Mouse (Mus musculus) myocyte (in vitro differentiated cells): Measurements from ENCODE around the gene Mtmr4.

ENCODE experiments used
- CEBPB ChIP-seq: IDR thresholded peaks from 2 replicates; pipeline ENCODE4 v1.6.1; 2011; ENCODE audit warnings: mild to moderate bottlenecking, moderate library complexity; ENCODE audit not compliant: poor library complexity, insufficient read depth, severe bottlenecking
- E2F4 ChIP-seq: IDR thresholded peaks from one replicate; pipeline ENCODE4 v1.6.1; 2011; ENCODE audit warnings: mild to moderate bottlenecking, control low read depth, moderate library complexity; ENCODE audit not compliant: insufficient read depth
- MAX ChIP-seq: IDR thresholded peaks from one replicate; pipeline ENCODE4 v1.6.1; 2011; ENCODE audit warnings: low read depth, mild to moderate bottlenecking, control low read depth
- MYOD1 ChIP-seq, 3 experiments: IDR thresholded peaks; one replicate each; pipeline ENCODE4 v1.6.1; 2011; ENCODE audit warnings: control low read depth in 2 of 3, low read depth in 2 of 3, mild to moderate bottlenecking in 2 of 3, moderate library complexity in 1 of 3; ENCODE audit not compliant: insufficient read length in 2 of 3, control insufficient read depth in 1 of 3
- MYOG ChIP-seq, 3 experiments: IDR thresholded peaks; one replicate each; pipeline ENCODE4 v1.6.1; 2011; ENCODE audit warnings: control low read depth in 2 of 3, low read depth in 2 of 3, mild to moderate bottlenecking in 2 of 3; ENCODE audit not compliant: insufficient read length in 2 of 3, control insufficient read depth in 1 of 3, insufficient read depth in 1 of 3
- POLR2A ChIP-seq: IDR thresholded peaks from one replicate; pipeline ENCODE4 v1.6.1; 2011; ENCODE audit warnings: low read depth, mild to moderate bottlenecking, control low read depth, moderate library complexity; ENCODE audit not compliant: insufficient read length
- POLR2AphosphoS2 ChIP-seq: IDR thresholded peaks from one replicate; pipeline ENCODE4 v1.6.1; 2011; ENCODE audit warnings: low read depth, control low read depth; ENCODE audit not compliant: insufficient read length
- REST ChIP-seq: IDR thresholded peaks from one replicate; pipeline ENCODE4 v1.6.1; 2011; ENCODE audit warnings: mild to moderate bottlenecking, control low read depth, moderate library complexity; ENCODE audit not compliant: insufficient read depth, insufficient read length
- SRF ChIP-seq: IDR thresholded peaks from one replicate; pipeline ENCODE4 v1.6.1; 2011; ENCODE audit warnings: low read depth; ENCODE audit not compliant: control insufficient read depth, insufficient read length
- TCF12 ChIP-seq: IDR thresholded peaks from one replicate; pipeline ENCODE4 v1.6.1; 2011; ENCODE audit warnings: mild to moderate bottlenecking, control low read depth; ENCODE audit not compliant: poor library complexity, insufficient read depth, severe bottlenecking
- TCF3 ChIP-seq: IDR thresholded peaks from one replicate; pipeline ENCODE4 v1.6.1; 2011; ENCODE audit warnings: low read depth, control low read depth; ENCODE audit not compliant: insufficient read length
- USF1 ChIP-seq: IDR thresholded peaks from one replicate; pipeline ENCODE4 v1.6.1; 2011; ENCODE audit warnings: low read depth, mild to moderate bottlenecking, control low read depth, moderate library complexity

DNA sequence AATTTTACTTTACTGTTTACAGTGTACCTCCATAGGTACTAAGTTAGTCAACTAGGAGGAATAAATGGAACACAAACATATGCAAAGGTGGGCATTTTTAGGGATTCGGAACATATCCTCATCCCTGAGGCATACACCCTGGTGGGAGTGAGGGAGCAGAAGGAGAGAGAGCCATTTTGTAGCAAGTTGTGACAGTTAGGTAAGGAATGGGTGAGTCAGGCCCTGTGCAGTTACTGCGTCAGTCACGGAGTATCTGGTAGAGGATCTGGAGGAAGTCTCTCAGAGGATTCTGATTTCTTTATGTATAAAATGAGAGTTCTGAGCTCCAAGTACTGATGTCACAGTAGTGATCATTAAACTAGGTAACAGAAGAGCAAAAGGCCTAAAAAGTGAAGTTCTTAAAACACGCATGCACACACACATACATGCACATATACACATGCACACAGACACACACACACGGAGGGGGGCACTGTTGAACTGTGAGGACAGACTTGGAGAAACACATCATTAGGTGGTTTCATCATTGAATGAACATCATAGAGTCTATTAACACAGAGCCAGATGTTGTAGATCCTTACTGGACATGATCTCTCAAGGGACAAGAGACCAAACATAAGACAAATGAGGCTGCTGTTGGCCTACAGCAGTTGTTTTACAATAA lies 4.6 kb upstream of the Mtmr4 start:
- TF ChIP-seq POLR2A: no peak
- no peak for TF ChIP-seq POLR2AphosphoS2
- TF ChIP-seq E2F4: no peak
- TF ChIP-seq MAX: no peak
- TF ChIP-seq USF1: no peak
- no peak for TF ChIP-seq REST
- no peak for TF ChIP-seq MYOD1 (IDR thresholded peaks at IDR 0.05; ENCODE audit: control insufficient read depth in 1 of 3, insufficient read length in 2 of 3, low read depth in 2 of 3)
- TF ChIP-seq TCF3: no peak
- no peak for TF ChIP-seq TCF12
- TF ChIP-seq CEBPB: no peak
- TF ChIP-seq MYOG (IDR thresholded peaks at IDR 0.05; ENCODE audit: control insufficient read depth in 1 of 3, insufficient read depth in 1 of 3, insufficient read length in 2 of 3, low read depth in 2 of 3): no peak
- TF ChIP-seq SRF: no peak
